Mouse (Mus musculus) cortical plate, adult 2 months (tissue): ENCODE results near the gene Enox1. TPM values are rescaled to one million over a fixed set of nuclear protein-coding genes. Genes with fewer than 3 reads are reported as not detected.

ENCODE experiments used
- H3K27ac ChIP-seq: fragments of 200-500 bp; 2 replicates; pipeline ENCODE4 v1.5.1; 2012; ENCODE audit warnings: low read length, control low read depth, inconsistent platforms; ENCODE audit not compliant: insufficient read depth
- H3K4me1 ChIP-seq: fragments of 200-500 bp; 2 replicates; pipeline ENCODE4 v1.6.1; 2011; ENCODE audit warnings: low read length; ENCODE audit not compliant: control insufficient read depth, insufficient read depth
- H3K4me3 ChIP-seq: fragments of 200-500 bp; 2 replicates; pipeline ENCODE4 v1.5.1; 2011; ENCODE audit warnings: mild to moderate bottlenecking, low read length, control low read depth; ENCODE audit not compliant: insufficient read depth
- CTCF ChIP-seq: fragments of 200-500 bp; IDR thresholded peaks from 2 replicates; pipeline ENCODE4 v1.5.1; 2011; ENCODE audit warnings: mild to moderate bottlenecking, control low read depth, low read length; ENCODE audit not compliant: insufficient read depth; ENCODE audit errors: extremely low read depth
- POLR2A ChIP-seq: fragments of 200-500 bp; IDR thresholded peaks from 2 replicates; pipeline ENCODE4 v1.6.1; 2011; ENCODE audit warnings: mild to moderate bottlenecking, low read length, control low read depth; ENCODE audit not compliant: insufficient read depth; ENCODE audit errors: extremely low read depth
- polyA plus RNA-seq: library from polyadenylated mRNA; depleted of rRNA; stranded (reverse); fragments of >200 nt; gene quantifications from 2 replicates; pipeline ENCODE4 v1.2.3, GENCODE M21; 2012

Gene Enox1
- polyA plus RNA-seq, 1 experiment: 17.2 TPM

GRCm38 (mm10) chr14:77381532-77381931 lies 225.0 kb downstream of the Enox1 start:
- no peak overlapping the region for H3K4me3 ChIP-seq
- no peaks in the 10 kb centered on the region for H3K4me1 ChIP-seq
- no peak for TF ChIP-seq POLR2A
- TF ChIP-seq CTCF: no peak
- H3K27ac ChIP-seq: no peak overlapping the region

GRCm38 (mm10) chr14:77385621-77386020 lies 229.1 kb downstream of the Enox1 start:
- TF ChIP-seq POLR2A (no peak), CTCF (no peak)
- H3K4me3 ChIP-seq: no peak overlapping the region
- H3K27ac ChIP-seq: no peak overlapping the region
- H3K4me1 ChIP-seq: no peaks in the 10 kb centered on the region

- no peak overlapping the region for H3K27ac ChIP-seq
- TF ChIP-seq POLR2A: no peak
- no peak for TF ChIP-seq CTCF
- H3K4me1 ChIP-seq: no peaks in the 10 kb centered on the region
- no peak overlapping the region for H3K4me3 ChIP-seq
These were observed 231.3 kb downstream of the Enox1 start for GRCm38 (mm10) chr14:77387877-77388276.

- TF ChIP-seq CTCF: no peak
- no peak for TF ChIP-seq POLR2A
- Histone ChIP-seq H3K27ac (no peak overlapping the region), H3K4me1 (no peaks in the 10 kb centered on the region), H3K4me3 (no peak overlapping the region)
These were observed 232.7 kb downstream of the Enox1 start for GRCm38 (mm10) chr14:77389276-77389675.

GRCm38 (mm10) chr14:77392476-77392875 lies 235.9 kb downstream of the Enox1 start:
- TF ChIP-seq CTCF: no peak
- Histone ChIP-seq H3K27ac (no peak overlapping the region), H3K4me1 (no peaks in the 10 kb centered on the region), H3K4me3 (no peak overlapping the region)

GRCm38 (mm10) chr14:77406241-77407114 lies 249.9 kb downstream of the Enox1 start:
- Histone ChIP-seq H3K4me1 (peaks cover 3% of the 10 kb centered on the region), H3K4me3 (no peak overlapping the region), H3K27ac (no peak overlapping the region)
- TF ChIP-seq CTCF (no peak), POLR2A (no peak)

GRCm38 (mm10) chr14:77409271-77409940 lies 252.8 kb downstream of the Enox1 start:
- TF ChIP-seq POLR2A (no peak), CTCF (no peak)
- H3K27ac ChIP-seq: no peak overlapping the region
- peaks cover 3% of the 10 kb centered on the region for H3K4me1 ChIP-seq
- no peak overlapping the region for H3K4me3 ChIP-seq

- no peak overlapping the region for H3K4me3 ChIP-seq
- no peak for TF ChIP-seq CTCF
- H3K27ac ChIP-seq: no peak overlapping the region
- H3K4me1 ChIP-seq: peaks cover 3% of the 10 kb centered on the region; the same call in 1 of the 2 replicates
These were observed 253.8 kb downstream of the Enox1 start for GRCm38 (mm10) chr14:77410354-77410753.

- H3K4me1 ChIP-seq: peaks cover 3% of the 10 kb centered on the region; the same call in 1 of the 2 replicates
- TF ChIP-seq POLR2A (no peak), CTCF (no peak)
- no peak overlapping the region for H3K27ac ChIP-seq
- no peak overlapping the region for H3K4me3 ChIP-seq
These were observed 256.5 kb downstream of the Enox1 start for GRCm38 (mm10) chr14:77413106-77413505.

GRCm38 (mm10) chr14:77416358-77416757 lies 259.8 kb downstream of the Enox1 start:
- Histone ChIP-seq H3K4me1 (no peaks in the 10 kb centered on the region; the same call in 1 of the 2 replicates), H3K4me3 (no peak overlapping the region), H3K27ac (no peak overlapping the region)
- TF ChIP-seq CTCF (no peak), POLR2A (no peak)
